Mouse (Mus musculus): Measurements from ENCODE around the gene Hsbp1.

Gene Hsbp1

GRCm38 (mm10) chr8:119394097-119394496 is 49.8 kb downstream of the Hsbp1 start:
- no peak for DNase-seq

GRCm38 (mm10) chr8:119394524-119395026 is 50.3 kb downstream of the Hsbp1 start, which contains the start of gene Mlycd:
Gene Mlycd (plus strand): TSS chr8:119394878.
- peak; percentile 91 for DNase-seq

- peak; percentile 38 for DNase-seq
Observed at GRCm38 (mm10) chr8:119395072-119395950, 51.0 kb downstream of the Hsbp1 start.

All from right cerebral cortex, postnatal 4 days (tissue).